Mouse (Mus musculus) thymus, postnatal 0 days (tissue): Measurements from ENCODE around the gene Wdr95. TPM values are rescaled to one million over a fixed set of nuclear protein-coding genes. Genes with fewer than 3 reads are reported as not detected.
A peak's percentile ranks its signal among the peaks of the same experiment; 100 is the strongest.

ENCODE experiments used
- DNase-seq: peaks from one replicate; pipeline ENCODE4 v3.0.0-alpha.2; 2015; ENCODE audit warnings: low spot score
- polyA plus RNA-seq: library from polyadenylated mRNA; unstranded; fragments of >200 nt; fragmentation: Nextera tagmentation; extraction: Ambion mirVana; gene quantifications from 2 replicates; pipeline ENCODE4 v1.2.1, GENCODE M21; 2015

The Wdr95 gene
- polyA plus RNA-seq, 1 experiment from 2014 or later: 0.07 TPM

DNA sequence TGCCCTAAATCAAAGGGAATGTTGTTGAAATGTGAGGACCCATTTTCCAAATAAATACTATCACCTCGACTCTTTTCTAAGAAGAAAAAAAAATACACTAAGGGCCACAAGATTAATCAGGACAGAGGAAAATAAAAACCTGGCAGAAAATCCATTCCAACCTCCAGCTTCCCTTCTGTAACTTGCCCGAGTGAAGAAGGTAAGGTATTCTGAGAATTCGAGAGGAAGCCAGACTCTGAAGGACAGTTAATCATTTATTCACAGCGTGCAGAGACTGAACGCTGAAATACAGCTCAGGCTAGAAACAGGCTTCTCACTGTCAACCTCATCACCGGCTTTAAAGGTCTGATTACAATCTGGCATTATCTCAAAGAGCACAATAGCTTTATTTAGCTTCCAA is 94.2 kb downstream of the Wdr95 start:
- DNase-seq: no peak

DNA sequence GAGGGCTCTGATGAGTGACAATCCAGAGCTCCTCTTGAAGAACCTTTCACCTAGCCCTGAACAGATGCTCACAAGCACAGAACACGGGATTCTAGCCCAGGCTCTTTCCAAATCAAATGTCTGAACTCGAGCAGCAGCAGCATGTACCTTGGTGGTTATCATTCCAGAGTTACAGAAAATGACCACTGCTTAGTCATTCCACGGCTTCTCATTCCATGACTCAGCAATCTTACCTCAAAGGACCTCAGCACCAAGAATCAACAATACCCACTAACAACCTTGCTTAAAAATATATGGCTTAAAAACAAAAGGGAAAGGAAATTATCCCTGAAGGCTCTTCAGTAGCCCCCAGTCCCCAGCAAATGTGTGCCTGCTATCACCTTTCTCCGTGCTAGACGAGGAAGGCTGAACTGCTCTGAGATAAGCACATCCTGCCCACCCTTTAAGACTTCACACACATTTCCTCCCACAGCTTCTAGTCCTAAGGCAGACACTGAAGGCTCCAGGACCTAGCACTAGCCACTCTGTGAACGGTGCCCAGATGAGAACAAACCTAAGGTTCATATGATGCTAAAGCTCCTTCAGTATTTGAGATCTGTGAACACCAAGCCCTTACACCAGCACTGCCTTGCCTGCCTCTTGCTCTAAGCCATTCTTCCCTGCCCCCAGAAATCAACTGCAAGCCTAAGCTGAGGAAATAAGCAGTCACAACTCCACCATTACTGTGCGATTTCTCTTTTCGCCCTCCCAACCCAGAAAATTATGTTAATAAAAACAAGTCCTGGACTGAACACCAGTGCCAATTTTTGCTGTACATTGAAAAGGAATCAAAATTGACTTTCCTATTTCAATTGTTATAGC is 95.6 kb downstream of the Wdr95 start:
- DNase-seq: no peak

DNA sequence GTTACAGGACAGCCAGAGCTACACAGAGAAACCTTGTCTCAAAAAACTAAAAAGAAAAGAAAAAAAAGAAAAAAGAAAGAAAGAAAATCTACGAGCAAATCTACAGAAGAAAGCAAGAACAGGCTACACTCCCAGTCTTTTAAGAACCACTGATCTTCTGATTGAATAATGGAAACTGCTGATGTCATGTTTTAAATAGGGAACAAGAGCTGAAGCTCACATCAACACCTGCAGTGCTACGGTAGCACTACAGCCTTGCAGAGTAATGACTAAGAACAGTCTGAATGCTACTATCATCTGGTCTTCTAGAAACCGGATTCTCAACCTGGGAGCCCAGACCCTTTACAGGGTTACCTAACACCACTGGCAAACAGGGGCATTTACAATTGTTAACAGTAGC is 97.1 kb downstream of the Wdr95 start:
- no peak for DNase-seq

DNA sequence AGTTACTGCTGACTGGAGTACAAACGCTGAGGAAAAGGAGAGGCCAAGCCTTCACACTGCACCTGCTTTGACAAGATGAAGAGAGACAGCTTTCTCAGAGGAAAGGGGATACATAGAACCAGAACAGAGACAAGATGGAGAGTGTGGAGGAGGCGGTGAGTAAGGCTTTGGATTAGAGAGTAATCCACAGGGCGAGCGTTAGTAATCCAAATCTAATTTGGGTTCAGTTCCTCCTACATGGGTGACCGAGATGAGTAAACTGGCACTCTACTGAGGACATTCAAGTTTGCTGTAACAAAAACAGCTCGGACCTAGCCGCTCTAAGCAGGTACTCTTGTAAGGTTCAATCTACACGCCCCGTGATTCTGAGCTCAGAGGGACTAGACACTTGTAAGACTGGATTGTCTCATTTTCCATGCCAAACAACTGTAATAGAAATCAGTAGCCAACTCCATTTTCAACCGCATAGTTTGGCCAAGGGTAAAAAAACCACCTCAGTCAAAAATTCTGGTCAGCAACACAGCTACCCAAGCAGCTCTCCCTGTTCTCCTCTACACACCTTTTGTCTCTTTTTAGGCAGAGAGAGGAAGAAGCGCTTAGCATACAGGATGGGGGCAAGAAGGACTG is 106.0 kb downstream of the Wdr95 start:
- no peak for DNase-seq

DNA sequence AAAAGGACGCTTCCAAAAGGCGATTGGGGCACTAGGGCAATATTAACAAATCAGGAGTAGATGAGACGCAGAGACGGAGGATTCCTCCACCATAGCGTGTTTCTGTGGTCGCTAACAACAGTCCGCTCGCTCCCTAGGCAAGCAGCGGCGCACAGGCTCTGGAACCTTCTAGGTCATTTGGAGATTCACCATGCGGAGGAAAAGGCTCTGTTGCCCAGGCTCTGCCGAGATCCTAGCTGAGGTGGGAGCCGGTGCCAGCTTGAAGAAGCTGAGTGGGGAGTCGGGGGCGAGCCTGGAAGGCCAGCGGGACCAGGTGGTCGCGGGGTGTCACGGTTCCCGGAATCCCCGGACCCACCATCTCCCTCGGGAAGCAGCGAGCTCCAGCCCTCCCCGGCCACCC is 107.1 kb downstream of the Wdr95 start:
- DNase-seq: no peak

DNA sequence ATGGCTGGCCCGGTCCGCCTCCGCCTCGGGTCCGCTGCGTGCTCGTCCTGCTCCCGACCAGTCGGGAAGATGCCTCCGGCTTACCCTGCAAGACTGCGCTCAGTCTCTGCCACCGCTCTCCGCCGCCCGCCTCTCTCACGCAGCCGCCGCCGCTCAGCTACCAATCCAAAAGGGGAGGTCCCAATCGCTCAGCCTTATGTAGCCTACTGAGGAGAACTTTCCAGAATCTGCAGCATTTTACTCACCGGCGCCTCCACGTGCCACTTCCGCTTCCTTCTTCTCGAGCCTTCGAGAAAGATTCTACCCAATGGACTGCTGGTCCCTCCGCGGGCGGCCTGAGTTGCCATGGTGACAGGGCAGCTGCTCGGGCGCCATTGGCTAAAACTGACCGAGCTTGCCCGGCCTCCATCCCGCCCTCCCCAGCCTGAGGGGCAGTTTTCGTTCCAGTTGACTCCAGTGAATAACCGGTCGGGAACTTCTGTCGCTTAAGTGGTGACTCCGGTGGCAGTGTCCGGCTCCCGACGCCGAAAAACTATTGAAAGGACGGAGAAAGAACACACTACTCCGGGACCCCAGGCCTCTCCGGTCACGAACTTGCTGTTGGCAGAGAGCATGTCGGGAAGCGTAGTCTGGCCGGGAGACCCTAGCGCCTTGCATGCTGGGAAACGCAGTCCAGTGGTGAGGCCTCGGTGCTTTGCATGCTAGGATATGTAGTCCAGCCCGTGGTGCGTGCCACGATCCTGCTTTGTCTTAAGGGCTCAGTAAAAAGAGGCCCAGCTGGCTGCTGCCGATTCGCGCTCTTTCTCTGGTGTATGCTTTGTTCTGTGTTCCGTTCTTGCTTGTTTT is 107.8 kb downstream of the Wdr95 start, which contains the start of gene Hsph1:
TSS of gene Hsph1 (minus strand) at position 302 of the 846 bp plus-strand sequence.
- peak; percentile 98 for DNase-seq

DNA sequence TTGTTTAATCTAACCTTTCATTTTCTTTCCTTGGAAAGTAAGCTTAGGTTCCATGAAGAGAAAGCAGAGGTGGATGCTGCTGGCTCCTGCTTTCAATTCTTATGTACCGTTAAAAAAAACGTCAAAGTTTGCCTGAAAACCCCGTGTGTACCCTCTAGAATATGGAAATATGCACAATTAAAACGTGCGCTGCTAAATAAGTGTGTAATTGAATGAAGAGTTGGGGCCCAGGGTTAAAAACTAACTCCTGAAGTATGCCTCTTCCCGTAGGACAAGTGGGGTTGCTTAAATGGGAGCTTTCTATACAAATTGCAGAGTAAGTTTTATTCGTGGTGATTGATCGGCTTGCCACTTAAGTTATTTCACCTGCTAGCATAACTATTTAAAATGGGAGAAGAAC is 108.8 kb downstream of the Wdr95 start:
- DNase-seq: no peak

DNA sequence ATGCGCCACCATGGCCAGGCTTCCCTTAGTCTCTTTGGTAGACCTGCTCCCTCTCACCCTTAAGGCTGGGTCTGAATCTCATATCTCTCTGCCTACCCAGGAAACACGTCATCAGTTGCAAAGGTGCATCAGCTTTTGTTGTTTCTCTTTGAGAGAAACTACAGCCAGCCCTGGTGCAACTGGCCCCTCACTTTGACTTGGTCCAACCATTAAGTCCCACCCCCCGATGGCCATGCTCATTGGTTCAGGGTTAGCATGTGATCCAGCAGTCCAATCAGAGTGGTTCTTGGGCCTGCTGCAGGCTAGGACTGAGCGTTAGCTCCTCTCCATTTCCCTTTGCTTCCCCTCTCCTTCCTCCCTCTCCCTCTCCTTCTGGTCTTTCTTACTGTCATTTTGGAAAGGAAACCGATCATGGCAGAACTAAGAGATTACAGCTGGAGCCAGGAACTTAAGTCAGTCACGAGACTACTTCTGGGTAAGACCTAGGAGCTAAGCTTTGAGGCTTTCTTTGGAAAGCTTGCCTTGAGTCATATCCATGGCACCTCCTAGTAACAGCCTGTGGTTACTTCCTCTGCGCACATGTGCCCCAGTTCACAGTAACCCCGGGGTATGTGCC is 112.9 kb downstream of the Wdr95 start:
- no peak for DNase-seq

DNA sequence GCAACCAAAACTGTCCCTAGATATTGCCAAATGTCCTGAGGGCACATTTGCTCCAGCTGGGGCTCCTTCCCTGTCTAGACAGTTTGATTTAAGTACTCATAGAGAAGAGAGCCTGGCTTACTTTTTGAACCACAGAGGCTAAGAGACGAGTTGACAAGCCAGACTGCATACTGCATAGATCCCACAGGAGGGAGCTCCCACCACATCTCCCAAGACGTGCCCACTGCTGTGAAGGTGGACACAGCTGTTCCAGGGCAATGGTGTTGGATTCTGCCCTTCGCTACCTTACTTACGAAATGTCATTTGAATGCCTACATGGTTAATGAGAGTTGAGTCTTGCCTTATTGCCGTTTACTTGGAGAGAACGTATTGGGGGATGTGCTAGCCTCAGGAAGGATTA is 113.9 kb downstream of the Wdr95 start:
- no peak for DNase-seq

DNA sequence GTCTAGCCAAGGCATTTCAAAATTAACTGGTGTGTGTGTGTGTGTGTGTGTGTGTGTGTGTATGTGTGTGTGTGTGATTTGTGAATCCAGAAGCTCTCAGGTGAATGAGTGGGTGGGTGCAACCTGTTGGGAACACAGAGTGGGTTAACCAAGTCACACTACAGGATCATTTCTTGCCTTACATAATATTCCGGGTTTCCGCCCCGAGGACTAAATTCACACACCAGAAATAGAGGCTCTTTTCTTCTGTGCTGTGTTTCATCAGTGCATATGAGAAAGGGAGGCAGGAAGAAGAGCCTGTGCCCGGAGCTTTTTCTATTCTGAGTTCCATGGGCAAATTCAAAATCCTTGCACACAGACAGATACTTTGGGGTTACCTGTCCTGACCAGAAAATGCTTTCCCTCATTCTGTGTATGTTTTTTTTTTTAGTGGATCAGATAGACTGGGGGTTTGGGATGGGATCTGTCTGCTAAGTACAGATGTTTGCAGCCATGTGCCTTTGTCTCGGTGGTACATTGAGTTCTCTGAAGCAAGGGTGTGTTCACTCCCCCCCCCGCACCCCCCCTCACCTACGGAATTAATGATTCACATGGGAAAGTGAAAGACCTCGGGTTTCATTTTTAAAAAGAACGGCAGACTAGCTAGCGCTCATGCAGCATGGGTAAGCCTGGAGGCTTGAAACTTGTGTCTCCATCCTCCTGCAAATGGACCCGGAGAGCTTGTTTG is 114.5 kb downstream of the Wdr95 start:
- DNase-seq: no peak

DNA sequence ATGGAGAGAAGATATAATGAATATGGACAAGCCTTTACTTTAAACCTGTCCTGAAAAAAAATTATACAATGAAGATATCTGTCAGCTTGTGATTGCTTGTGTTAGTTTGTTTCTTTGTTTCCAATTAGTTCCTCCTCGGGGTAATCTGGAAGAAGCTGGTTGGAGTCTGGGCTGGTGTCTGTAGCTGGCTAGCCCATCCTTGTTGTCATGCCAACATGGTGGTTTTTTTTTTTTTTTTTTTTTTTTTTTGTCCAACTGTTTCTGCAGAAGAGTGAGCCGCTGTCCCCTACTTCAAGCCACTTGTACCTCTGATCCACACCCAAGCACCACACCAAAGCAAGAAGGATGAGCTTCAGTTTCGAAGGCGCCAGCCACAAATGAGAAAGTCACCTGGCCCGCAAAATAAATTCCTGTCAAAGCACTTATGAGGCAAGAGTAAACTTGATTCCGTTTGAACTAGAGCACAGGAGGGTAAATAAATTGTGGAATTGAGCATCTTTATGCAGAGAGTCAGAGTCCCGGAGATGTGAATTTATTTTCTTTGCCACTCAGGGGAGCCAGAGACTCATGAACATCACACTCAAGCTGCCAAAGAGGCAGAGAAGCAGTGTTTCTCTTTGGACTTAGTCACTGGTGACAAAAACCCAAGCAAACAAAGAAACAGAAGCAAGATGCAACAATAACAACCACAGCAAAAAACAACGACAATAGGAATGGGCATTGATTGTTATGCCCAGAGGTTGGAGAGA is 119.1 kb downstream of the Wdr95 start:
- DNase-seq: no peak

DNA sequence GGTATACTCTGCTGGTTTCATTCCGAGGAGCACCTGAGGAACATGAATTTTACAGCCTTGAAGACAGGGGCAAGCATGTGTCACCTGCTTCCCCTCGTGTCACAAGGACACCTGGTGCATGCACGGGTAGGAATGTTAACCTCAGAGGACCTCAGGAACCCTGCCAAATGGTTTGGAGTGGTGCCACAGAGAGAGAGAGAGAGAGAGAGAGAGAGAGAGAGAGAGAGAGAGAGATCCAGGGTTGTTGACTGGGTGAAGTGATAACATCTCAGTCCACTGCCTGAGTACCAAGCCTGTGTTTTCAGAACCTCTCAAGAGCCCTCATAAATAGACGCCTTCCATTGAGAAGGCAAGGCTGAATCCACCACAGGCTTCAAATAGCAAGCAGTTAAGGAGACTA is 119.7 kb downstream of the Wdr95 start:
- DNase-seq: no peak

DNA sequence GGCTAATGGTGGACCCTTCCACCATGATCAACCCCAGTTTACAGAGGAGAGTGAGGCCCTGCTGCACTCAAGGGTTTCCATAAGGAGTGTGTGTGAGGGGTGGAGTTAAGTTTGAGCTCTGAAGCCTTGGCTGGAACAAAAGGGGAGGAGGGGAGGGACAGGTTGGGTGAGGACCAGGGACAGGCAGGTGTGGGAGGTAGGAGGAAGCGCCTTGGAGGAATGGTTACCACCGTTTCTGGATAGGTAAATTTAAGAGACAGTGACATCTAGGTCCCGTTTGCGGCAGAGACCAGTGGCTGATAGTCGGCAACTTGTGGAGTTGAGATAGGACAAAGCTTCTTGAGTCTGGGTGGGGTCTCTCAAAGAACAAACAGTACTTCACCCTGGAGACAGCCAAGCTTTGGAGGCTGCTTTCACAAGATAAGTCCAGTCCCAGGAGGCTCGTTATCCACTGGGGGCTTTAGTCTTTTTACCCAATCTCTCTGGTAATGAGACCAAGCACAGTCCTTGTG is 120.5 kb downstream of the Wdr95 start:
- DNase-seq: no peak

DNA sequence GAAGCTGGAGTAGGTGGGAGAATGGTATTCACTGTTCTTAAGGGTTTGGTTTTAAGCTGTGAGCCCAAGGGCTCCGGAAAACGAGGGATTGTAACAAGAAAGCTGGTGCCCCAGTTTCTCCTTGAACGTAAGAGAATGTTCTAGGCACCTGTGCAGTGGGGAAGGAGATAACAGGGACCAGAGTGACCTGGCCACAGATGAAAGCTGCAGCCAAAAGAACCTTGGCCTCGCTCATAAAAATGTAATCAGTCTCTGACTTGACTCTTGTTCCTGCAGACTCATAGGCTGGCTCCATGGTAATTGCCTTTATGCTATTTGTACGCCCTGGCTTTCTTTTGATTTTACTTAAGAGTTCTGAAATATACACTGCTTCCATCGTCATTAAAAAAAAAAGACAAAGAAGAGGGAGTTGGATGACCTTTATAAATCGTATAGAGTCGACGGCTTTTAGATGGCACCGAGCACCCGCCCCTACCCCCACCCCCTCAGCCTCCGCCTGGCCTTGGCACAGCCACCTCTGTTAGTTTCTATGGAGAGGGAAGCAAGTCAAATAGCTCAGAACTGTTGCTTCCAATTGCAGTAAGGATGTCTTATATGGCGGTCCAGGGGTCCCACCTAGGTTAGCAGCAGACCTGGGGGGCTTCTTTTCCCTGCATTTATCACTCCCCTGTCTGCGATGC is 121.2 kb downstream of the Wdr95 start:
- DNase-seq: no peak

DNA sequence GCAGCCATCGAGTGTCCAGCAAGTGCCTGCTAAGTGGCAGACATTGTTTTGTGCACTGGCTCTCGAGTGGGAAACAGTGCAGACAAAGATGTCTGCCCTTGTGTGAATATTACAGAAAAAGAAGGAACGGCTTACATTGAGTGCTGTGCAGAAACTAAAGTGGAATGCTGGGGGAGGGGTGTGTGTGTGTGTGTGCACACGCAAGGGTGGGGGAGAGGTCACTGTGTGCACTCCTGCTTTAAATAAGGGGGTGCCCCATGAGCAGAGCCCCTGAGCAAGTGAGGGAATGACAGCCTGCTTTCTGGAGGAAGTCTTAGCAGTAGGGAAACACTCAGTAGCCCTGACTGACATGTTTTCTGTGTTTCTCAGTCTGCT is 121.7 kb downstream of the Wdr95 start:
- no peak for DNase-seq

DNA sequence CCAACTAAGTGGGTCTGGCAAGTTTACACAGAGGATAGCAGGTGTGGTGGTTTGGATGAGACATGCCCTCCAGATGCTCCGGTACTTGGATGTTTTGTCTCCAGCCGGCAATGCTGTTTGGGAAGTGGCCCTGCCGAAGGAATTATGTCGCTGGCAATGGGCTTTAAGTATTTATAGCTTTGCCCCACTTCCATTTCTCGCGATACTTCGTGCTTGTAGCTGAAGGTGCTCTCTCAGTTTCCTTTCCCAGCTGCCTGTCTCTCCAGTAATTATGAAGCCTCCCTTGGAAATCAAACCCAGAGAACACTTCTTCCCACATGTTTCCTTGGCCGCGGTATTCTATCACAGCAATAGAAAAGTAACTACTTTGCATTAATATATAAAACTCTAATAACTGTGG is 127.2 kb downstream of the Wdr95 start:
- DNase-seq: no peak

DNA sequence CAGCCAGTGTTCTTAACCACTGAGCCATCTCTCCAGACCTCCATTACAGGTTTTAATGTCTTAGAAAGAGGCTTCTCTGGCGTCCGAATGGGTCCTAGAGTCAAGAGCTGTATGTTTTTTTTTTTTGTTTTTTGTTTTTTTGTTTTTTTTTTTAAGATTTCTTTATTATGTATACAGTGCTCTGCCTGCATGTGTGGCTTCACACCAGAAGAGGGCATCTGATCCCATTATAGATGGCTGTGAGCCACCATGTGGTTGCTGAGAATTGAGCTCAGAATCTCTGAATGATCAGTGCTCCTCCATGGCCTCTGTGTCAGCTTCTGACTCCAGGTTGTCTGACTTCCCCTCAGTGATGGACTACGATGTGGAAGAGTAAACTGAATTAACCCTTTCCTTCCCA is 129.5 kb downstream of the Wdr95 start:
- DNase-seq: no peak

DNA sequence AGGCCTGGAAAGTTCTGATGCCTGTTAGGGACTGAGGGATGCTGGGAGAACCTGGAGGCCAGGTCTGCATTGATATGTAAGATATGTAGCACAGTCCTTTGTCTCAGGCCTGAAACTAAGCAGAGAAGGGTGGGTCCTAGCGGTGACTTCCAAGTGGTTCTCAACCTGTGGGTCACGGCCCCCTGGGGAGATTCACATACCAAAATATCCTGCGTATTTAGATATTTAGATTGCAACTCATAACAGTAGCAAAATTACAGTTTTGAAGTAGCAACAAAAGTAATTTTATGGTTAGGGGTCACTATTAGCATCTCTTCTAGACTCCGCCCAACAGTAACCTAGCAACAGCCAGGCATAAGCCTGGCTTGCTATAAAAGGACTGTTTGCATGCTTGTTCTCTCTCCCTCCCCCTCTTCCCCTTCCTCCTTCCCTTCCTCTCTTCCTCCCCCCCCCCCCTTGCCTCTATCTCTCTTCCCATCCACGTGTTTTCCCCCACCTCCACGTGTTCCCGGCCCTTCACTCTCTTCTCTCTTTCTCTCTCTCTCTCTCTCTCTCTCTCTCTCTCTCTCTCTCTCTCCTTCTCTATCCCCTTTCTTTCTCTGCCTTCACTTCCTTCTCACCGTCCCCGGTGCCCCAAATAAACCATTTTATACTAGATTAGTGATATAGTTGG is 130.4 kb downstream of the Wdr95 start:
- no peak for DNase-seq

DNA sequence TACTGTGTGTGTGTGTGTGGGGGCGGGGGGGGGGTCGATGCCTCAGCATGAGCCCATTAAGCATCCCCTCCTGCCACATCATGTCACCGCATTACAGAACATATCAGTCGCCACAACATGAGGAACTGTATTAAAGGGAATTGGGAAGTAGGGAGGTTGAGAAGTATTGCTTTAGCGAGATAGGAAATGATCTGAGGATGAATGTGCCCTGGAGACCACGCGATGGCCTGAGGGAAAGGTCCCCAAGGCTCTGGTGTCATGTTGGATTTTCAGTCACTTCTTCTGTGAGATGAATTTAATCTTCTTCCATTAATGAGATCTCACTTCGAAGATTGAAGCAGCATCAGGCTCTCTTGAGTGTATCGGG is 130.9 kb downstream of the Wdr95 start:
- no peak for DNase-seq
